Mouse (Mus musculus) cerebellum, postnatal 4 days (tissue): Measurements from ENCODE around the gene Trim30a.
"Not testable (repeated sequence)": the region's sequence is repeated elsewhere in the genome, so short reads cannot be mapped to it uniquely, and the experiment has no call there.

Source experiments
- DNase-seq, 2 experiments: peaks; one replicate each; pipeline ENCODE4 v3.0.0; 2022; ENCODE audit warnings: low spot score in 2 of 2, mixed read lengths in 1 of 2

Trim30a gene

DNA sequence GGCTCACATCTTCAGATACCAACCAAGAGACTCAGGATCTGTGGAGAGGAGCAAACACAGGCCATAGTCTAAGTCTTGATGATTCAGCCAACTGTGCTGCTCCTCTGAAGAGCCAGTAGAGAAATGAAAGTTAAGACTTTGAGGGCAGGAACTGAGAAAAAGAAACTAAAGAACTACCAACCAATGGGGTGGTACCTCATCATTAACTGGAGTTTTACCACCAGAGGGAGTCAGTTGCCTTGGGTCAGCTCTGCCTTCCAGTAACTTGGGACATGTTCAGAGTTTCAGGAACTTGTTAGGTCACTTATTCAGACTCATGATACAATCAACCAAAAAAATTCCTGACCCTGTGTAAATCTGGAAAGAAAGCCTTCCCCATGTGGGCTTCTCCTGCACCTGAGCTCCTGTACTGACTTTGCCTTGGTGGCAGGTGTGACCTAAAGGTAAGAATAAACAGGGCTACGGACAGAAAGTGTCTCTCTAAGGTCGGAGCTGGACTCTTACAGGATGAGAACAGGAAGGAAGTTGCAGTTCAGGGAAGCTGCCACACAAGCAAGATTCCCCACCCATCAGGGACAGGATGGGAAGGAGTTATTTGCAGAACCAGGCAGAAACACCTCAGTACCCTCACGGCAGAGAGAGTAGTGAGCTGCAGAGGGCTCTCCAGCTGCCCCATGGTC, at the start of gene Trim30a:
Trim30a (minus strand) TSS at position 129 of the 680 bp plus-strand sequence.
- DNase-seq = no peak

DNA sequence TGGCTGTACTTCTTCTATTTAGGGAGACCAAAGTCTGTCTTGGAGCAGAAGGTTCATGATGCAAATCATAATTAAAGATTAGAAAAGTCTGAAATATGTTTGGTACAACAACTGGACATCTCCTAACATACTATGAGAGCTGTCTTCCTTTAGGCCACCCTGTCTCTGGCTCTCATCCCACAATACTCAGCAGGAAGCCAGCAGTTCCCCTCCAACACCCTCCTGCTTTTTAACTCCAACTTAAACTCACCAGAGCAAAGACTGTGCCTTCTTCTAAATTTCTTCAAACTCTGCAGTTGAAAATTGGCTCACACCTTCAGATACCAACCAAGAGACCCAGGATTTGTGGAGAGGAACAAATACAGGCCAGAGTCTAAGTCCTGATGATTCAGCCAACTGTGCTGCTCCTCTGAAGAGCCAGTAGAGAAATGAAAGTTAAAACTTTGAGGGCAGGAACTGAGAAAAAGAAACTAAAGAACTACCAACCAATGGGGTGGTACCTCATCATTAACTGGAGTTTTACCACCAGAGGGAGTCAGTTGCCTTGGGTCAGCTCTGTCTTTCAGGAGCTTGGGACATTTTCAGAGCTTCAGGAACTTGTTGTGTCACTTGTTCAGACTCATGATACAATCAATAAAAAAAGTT, 42.5 kb upstream of the Trim30a start, which contains the start of gene Trim30d:
Trim30d (minus strand) TSS at position 429 of the 645 bp plus-strand sequence.
- DNase-seq = not testable (repeated sequence)

DNA sequence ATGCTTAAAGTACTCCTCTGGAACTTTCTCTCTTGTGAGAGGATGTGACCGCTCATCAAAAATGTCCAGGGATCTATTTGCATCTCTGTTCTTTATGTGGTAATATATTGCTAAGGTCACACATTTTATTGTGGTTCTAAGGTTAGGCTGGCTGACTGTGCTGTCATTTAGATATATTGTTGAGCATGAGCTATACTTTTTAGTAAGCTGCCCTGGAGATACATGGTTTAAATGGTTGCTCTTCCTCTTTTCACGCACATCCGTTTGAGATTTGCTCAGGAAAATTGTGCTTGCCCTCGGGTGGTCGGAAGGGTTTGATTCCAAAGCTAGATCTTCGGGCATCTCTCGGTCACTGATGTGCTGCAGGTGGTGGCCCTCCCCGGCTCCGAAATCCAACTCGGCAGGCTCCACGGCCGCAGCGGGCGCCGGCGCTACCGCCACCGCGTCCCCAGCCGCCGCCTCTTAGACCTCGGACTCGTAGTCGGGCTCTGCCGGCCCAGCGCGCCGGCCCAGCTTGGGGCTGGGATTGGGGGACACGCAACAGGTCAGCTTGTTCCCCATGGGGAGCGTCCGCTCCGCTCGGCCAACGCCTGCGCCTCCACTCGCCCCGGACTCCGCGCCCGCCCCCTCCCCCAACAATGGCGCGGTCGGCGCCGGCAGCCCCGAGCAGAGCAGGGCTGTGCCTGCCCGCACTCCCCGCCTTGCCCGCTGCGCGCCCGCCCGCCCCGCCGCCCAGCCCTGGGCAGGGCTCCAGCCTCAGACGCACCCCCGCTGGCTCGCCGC, 36.8 kb upstream of the Trim30a start:
- peak in 1 of 2 experiments; percentile 2 for DNase-seq

DNA sequence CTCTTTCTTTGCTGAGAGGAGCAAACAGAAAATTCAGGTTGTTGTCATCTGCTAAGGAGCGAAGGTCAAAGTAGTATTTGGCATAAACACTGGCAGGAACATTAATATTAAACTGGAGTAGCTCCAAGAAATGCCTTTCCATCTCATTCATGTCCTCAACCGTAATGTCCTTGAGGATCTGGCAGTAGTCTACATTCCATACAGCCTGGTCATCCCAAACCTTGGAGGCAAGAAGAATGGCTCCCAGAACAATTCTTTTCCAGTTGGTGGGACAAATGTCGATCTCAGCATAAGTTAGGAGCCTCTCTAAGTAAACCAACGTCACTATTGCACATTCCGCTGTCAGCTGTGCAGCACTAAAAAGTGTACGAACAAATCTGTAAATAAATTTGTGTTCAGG, 36.2 kb upstream of the Trim30a start:
- not testable (repeated sequence) for DNase-seq

DNA sequence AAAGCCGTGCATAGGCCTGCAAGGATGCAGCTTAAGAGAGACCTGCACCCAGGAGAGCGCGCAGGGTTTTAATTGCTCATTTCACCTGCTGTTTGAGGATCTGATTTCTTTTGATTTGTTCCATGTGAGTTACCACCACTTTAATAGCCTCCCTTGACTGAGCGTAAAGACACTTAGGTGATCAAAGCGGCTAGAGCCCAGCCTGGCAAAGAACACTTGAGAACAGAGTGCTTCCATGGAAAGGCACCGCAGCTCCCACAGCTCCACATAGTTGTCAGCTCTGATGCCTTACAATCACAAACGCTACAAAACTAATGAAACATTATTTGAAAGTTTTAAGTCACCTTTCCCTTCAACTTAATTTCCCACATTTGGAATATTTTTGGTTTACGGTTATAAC, 34.5 kb upstream of the Trim30a start:
- not testable (repeated sequence) for DNase-seq

DNA sequence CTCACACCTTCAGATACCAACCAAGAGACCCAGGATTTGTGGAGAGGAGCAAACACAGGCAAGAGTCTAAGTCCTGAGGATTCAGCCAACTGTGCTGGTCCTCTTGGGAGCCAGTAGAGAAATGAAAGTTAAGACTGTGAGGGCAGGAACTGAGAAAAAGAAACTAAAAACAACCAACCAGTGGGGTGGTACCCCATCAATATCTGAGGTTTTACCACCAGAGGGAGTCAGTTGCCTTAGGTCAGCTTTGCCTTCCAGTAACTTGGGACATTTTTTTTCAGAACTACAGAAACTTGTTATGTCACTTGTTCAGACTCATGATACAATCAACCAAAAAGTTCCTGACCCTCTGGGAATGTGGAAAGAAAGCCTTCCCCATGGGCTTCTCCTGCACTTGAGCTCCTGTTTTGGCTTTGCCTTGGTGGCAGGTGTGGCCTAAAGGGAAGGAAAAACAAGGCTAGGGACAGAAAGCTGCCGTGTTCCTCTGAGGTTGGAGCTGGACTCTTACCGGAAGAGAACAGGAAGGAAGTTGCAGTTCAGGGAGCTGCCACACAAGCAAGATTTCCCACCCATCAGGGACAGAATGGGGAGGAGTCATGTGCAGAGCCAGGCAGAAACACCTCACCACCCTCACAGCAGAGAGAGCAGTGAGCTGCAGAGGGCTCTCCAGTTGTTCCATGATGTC, 18.9 kb downstream of the Trim30a start:
- no peak for DNase-seq

DNA sequence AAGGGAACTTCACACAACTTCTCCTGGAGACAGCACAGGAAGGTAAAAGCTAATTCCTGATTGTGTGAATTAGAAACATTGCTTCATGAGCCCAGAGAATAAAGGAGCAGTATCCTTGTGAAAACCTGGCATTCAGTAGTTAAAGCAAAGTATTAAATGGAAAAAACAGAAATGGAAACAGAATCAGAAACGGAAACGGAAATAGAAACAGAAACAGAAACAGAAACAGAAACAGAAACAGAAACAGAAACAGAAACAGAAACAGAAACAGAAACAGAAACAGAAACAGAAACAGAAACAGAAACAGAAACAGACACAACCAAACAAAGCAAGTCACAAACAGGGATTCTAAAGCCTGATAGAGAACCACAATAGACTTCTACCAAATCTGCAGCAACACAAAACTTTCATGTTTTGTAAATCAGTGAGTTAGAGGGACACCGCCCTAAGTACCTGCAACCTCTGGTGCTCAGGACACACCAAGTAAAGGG, 60.5 kb downstream of the Trim30a start:
- DNase-seq = no peak

DNA sequence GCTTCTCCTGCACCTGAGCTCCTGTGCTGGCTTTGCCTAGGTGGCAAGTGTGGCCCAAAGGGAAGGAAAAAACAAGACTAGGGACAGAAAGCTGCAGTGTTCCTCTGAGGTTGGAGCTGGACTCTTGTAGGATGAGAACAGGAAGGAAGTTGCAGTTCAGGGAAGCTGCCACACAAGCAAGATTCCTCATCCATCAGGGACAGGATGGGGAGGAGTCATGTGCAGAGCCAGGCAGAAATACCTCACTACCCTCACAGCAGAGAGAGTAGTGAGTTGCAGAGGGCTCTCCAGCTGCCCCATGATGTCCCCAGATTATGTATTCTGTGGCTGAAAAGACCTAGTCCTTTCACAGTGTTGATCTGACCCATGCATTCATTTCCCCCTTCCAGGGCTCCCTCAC, 63.9 kb downstream of the Trim30a start:
- DNase-seq = no peak

DNA sequence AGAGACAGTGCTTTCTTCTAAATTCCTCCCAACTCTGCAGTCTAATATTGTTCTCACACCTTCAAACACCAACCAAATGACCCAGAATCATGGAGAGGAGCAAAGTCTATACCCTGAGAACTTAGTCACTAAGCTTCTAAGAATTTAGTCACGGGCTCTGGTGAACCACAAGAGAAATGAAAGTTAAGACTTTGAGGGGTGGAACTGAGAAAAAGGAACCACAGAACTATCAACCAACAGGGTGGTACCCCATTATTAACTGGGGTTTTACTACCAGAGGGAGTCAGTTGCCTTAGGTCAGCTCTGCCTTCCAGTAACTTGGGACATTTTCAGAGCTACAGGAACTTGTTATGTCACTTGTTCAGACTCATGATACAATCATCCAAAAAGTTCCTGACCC, 64.3 kb downstream of the Trim30a start, which contains the start of gene Trim30c:
Trim30c (minus strand) TSS at position 140 of the 400 bp plus-strand sequence.
- no peak for DNase-seq

DNA sequence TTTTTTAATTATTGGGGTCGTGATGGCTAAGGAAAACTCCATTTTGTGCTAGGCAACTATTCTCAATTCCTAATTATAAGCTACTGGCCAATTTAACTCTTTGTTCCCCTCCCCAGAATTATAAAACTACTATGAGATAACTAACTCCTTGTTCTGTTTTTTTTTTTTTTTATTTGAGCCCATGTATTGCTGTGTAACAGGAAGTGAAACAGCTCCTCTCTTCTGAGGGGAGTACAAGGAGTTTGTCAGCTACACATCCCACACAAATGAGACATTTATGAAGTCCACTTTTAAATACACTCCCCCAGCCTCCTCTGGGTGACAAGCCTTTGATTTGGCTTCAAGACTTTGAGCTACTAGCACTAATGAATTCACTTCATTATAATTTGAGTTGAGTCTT, 66.5 kb downstream of the Trim30a start:
- DNase-seq = no peak

DNA sequence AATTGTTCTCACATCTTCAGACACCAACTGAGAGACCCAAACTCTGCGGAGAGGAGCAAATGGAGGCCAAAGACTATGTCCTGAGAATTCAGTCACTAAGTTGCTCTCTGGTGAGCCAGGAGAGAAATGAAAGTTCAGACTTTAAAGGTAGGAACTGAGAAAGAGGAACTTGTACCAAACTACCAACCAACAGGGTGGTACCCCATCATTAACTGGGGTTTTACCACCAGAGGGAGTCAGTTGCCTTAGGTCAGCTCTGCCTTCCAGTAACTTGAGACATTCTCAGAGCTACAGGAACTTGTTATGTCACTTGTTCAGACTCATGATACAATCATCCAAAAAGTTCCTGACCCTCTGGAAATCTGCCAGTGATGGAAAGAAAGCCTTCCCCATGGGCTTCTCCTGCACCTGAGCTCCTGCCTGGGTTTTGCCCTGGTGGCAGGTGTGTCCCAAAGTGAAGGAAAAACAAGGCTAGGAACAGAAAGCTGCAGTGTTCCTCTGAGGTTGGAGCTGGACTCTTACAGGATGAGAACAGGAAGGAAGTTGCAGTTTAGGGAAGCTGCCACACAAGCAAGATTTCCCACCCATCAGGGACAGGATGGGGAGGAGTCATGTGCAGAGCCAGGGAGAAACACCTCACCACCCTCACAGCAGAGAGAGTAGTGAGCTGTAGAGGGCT, 95.1 kb downstream of the Trim30a start, which contains the start of gene Trim30b:
Trim30b (minus strand) TSS at position 149 of the 679 bp plus-strand sequence.
- DNase-seq = no peak

DNA sequence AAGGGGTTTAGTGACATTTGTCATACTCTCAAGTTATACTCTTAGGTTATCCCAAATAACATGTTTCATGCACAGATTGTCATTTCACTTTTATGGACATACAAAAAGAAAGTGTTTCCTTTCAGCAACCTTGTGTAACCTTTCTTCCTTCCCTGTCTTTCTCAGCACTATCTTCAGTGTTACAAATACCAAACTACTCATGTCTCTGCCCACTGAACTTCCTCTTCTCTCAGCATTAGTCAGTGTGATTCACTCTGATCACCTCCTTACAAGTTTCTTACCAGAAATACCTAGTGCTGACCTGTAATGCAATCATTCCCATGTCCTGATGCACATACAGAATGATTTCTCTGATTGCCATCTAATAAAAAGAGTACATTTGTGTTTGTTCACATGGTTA, 98.7 kb downstream of the Trim30a start:
- no peak for DNase-seq
